Mouse (Mus musculus) spleen, adult 2 months (tissue): ENCODE data around the gene Ropn1.

Experiments
- CTCF ChIP-seq: fragments of 200-500 bp; IDR thresholded peaks from 2 replicates; pipeline ENCODE4 v1.5.1; 2011; ENCODE audit warnings: mild to moderate bottlenecking, inconsistent platforms; ENCODE audit not compliant: insufficient read depth, insufficient read length, insufficient replicate concordance; ENCODE audit errors: extremely low read depth
- POLR2A ChIP-seq: fragments of 200-500 bp; IDR thresholded peaks from 2 replicates; pipeline ENCODE4 v1.6.1; 2011; ENCODE audit warnings: low read depth, low read length, inconsistent platforms

- TF ChIP-seq POLR2A, result no peak
- no peak for TF ChIP-seq CTCF
These were observed 18.6 kb downstream of the Ropn1 start for GRCm38 (mm10) chr16:34668341-34668740.
